Mouse (Mus musculus) urinary bladder, postnatal 10 days (tissue): ENCODE data around the gene Dhx8.

Experiments
- DNase-seq: peaks from one replicate; pipeline ENCODE4 v3.0.0; 2022; ENCODE audit warnings: low spot score

The Dhx8 gene

GRCm38 (mm10) chr11:101732518-101733440 lies at the start of gene Dhx8:
Gene Dhx8 (plus strand): TSS chr11:101732919.
- DNase-seq, result peak; percentile 89

GRCm38 (mm10) chr11:101687351-101688301 lies 45.1 kb upstream of the Dhx8 start:
- peak; percentile 21 for DNase-seq

- no peak for DNase-seq
Observed at GRCm38 (mm10) chr11:101689701-101690113, 43.0 kb upstream of the Dhx8 start.

GRCm38 (mm10) chr11:101690326-101690725 lies 42.4 kb upstream of the Dhx8 start:
- DNase-seq, result no peak

- DNase-seq, result no peak
Observed at GRCm38 (mm10) chr11:101695906-101696661, 36.6 kb upstream of the Dhx8 start.

- DNase-seq, result no peak
Observed at GRCm38 (mm10) chr11:101697156-101697861, 35.4 kb upstream of the Dhx8 start.

- no peak for DNase-seq
Observed at GRCm38 (mm10) chr11:101698114-101698513, 34.6 kb upstream of the Dhx8 start.

- DNase-seq, result no peak
Observed at GRCm38 (mm10) chr11:101699556-101699955, 33.2 kb upstream of the Dhx8 start.

- DNase-seq, result no peak
Observed at GRCm38 (mm10) chr11:101699991-101700390, 32.7 kb upstream of the Dhx8 start.

GRCm38 (mm10) chr11:101700446-101700845 lies 32.3 kb upstream of the Dhx8 start:
- DNase-seq, result no peak

- DNase-seq, result no peak
Observed at GRCm38 (mm10) chr11:101704081-101704480, 28.6 kb upstream of the Dhx8 start.

GRCm38 (mm10) chr11:101706764-101707448 lies 25.8 kb upstream of the Dhx8 start:
- DNase-seq, result no peak

- DNase-seq, result no peak
Observed at GRCm38 (mm10) chr11:101708482-101708881, 24.2 kb upstream of the Dhx8 start.

GRCm38 (mm10) chr11:101712811-101713210 lies 19.9 kb upstream of the Dhx8 start:
- DNase-seq, result no peak

GRCm38 (mm10) chr11:101714012-101714411 lies 18.7 kb upstream of the Dhx8 start:
- no peak for DNase-seq

GRCm38 (mm10) chr11:101718324-101718723 lies 14.4 kb upstream of the Dhx8 start:
- no peak for DNase-seq

GRCm38 (mm10) chr11:101719986-101720520 lies 12.7 kb upstream of the Dhx8 start:
- no peak for DNase-seq

- no peak for DNase-seq
Observed at GRCm38 (mm10) chr11:101725043-101725442, 7.7 kb upstream of the Dhx8 start.

GRCm38 (mm10) chr11:101726765-101727164 lies 6.0 kb upstream of the Dhx8 start:
- DNase-seq, result no peak

- no peak for DNase-seq
Observed at GRCm38 (mm10) chr11:101729308-101729707, 3.4 kb upstream of the Dhx8 start.
